Mouse (Mus musculus) CD8-positive naive resting alpha-beta T cell, adult 2 months (primary cell): ENCODE data around the gene Pi4kb.
A peak's percentile ranks its signal among the peaks of the same experiment; 100 is the strongest.
"Not testable (repeated sequence)": the region's sequence is repeated elsewhere in the genome, so short reads cannot be mapped to it uniquely, and the experiment has no call there.

Experiments used
- DNase-seq, 2 experiments: peaks; one replicate each; pipeline ENCODE4 v3.0.0; 2022; ENCODE audit warnings: low read depth in 2 of 2, low spot score in 2 of 2

The Pi4kb gene

GRCm38 (mm10) chr3:95014428-95015151 lies 40.1 kb downstream of the Pi4kb start:
- peak; percentile 28 to 32 for DNase-seq

- peak; percentile 98 to 99 for DNase-seq
Measured at GRCm38 (mm10) chr3:95015337-95015872, 40.9 kb downstream of the Pi4kb start, which contains the start of gene Zfp687. Gene Zfp687, minus strand, starts transcription at chr3:95015448.

DNA sequence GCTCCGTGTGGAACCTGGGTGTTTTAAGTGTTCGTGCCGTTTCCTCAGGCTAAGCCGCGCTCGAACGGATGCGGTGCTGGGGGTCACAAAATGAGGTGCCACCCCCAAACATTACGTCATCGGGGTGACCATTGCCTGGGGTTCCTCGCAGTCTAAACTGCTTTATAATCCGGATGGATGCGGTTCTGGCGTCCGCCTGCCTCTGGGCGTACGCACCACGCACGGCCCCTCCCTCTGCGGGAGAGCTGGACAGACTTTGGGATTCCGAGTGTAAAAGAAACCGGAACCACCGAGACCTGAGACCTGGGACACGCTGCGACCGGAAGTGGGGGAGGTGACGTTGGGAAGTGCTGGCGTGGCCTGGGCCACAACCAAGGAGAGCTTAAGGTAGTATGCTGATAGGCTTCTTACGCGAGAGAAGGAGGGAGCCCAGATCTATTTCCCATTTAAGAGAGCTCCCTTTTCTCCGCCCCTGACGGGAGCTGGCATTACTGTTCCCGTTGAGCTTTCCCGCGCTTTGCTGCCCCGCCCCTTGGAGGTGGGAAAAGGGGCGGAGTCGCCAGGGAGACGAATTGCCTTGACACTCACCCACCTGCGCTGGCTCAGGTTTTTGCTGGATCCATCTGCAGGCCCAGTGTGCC lies 41.5 kb downstream of the Pi4kb start:
- DNase-seq = peak; percentile 91 to 94

DNA sequence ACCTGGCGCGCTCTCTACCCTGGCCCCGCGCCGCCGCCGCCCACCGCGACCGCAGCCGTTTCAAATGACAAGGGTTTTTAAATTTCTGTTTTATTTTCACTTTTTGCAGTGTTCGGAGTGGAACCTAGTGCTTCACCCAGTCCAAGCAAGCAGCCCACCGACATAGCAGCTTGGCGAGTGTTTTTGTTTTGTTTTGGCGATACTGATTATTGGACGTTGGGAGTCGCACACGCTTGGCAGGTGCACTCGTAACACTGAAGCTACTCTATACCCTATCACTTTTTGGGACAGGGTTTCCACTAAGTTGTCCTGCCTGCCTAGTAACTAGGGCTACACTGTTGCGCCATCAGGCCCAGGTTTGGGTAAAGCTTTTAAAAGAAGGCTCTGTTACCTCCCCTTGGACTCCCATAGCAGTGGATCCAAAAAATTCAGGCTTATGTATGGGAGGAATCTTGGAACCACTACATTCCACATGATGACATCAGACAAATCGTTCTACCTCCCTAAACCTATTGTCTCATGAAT lies 42.1 kb downstream of the Pi4kb start:
- DNase-seq = no peak

GRCm38 (mm10) chr3:95018741-95019140 lies 44.2 kb downstream of the Pi4kb start:
- peak in 1 of 2 experiments; percentile 30 for DNase-seq

DNA sequence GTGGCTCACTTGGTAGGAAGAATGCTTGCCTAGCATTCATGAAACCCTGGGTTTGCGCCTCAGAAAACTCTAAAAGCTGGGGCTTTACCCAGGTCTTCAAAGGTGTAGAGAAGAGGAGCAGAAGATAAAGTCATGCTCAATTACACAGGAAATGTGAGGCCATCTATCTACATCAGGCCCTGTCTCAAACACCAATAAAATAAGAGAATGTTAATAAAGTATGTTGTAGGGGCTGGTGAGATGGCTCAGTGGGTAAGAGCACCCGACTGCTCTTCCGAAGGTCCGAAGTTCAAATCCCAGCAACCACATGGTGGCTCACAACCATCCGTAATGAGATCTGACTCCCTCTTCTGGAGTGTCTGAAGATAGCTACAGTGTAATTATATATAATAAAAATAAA lies 46.4 kb downstream of the Pi4kb start:
- not testable (repeated sequence) for DNase-seq

DNA sequence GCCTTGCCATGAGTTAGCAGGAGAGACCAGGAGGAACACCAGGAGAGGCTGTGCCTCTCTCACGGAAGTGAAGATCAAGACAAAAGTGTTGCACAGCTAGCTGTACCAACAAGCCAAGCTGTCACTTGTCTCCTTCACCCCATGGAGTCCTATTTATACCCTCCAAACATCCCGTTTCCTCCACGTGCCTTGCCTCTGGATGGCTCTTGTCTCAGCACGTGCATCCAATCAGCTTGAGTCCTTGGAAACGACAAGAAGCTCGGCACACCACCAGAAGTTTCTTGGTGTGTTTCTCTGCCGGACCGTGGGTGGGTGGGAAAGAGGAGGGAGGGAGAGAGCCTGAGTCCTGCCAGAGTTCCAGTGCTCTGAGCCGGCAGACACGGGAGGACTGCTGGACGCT lies 50.0 kb downstream of the Pi4kb start:
- no peak for DNase-seq

GRCm38 (mm10) chr3:95025202-95025601 lies 50.7 kb downstream of the Pi4kb start:
- DNase-seq = no peak

DNA sequence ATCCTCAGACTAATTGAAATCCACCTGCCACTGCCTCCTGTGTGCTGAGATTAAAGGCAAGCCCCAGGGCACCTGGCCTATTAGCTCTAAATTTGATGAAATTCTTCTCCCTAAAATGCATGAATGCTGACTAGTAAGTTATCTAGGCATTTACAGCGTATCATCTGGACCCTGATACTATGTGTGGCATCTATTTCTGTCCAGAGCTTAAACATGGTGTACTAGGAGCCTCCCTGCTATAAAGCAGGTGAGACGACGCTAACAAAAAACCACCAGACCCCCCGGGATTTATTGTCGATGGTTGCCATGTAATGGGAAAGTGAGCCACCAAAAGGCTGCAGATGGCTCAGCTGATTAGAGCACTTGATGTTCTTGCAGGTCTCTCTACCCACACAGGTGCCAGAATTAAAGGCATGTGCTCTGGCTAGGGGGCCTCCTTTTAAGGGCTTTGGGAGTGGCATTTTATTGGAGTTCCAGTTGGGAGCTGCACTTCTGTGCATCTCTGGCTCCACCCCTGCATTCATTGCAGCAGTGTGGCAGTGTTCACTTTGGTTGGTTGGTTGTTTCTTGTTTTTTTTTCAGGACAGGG lies 52.6 kb downstream of the Pi4kb start:
- DNase-seq = no peak

- peak in 1 of 2 experiments; percentile 10 for DNase-seq
Measured at GRCm38 (mm10) chr3:95027701-95028100, 53.2 kb downstream of the Pi4kb start.

DNA sequence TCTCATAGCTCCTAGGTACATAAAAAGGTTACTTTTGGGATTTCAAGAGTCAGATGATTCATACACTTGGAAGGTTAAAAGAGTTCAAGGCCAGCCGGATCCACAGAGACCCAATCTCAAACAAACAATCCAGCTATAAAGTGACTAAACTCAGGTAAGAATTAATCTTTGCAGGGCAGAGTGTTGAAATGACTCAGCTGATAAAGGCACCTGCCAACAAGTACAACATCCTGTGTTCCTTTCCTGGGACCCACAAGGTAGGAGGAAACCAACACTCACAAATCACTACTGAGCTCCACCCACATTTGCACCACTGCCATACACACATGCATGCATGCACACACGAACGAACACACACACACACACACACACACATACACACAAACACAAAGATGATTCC lies 54.1 kb downstream of the Pi4kb start:
- no peak for DNase-seq

DNA sequence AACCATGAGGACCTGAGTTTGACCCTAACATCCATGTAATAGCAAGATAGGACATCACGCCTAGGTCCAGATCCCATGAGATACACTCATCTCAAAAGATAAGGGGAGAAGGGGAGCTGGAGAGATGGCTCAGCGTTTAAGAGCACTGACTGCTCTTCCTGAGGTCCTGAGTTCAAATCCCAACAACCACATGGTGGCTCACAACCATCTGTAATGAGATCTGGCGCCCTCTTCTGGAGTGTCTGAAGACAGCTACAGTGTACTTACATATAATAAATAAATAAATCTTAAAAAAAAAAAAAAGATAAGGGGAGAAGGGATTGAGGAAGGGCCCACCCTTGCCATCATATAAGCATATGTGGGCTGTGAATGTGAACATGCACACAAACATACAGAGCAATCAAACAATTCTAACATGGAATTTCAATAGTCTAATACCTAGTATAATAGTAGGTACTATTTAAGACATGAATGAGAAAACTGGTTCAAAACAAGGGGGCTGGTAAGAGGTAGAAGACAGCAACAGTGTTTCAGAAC lies 54.8 kb downstream of the Pi4kb start:
- DNase-seq = not testable (repeated sequence)

- peak in 1 of 2 experiments; percentile 17 for DNase-seq
Measured at GRCm38 (mm10) chr3:95029953-95030352, 55.4 kb downstream of the Pi4kb start.

DNA sequence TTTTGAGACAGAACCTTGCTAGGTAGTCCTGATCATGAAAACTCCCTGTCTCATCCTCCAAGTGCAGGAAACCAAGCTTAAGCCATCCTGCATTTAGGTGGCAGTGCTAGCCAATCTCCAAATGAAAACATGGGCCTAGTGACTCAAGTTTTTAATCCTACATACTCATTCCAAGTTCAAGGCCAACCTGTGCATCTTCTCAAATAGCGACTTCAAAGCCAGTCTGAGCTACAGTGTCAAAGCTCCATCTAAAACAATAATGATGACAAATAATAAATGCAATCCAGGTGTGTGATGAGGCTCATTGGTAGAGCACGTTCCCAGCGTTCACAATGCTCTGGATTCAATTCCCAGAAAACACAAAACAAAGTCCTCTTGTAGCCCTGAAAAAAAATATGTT lies 67.1 kb downstream of the Pi4kb start:
- no peak for DNase-seq

- DNase-seq = peak; percentile 96 to 99
Measured at GRCm38 (mm10) chr3:95042166-95042837, 67.8 kb downstream of the Pi4kb start, which contains the start of gene Psmd4. Gene Psmd4, minus strand, starts transcription at chr3:95042614.

DNA sequence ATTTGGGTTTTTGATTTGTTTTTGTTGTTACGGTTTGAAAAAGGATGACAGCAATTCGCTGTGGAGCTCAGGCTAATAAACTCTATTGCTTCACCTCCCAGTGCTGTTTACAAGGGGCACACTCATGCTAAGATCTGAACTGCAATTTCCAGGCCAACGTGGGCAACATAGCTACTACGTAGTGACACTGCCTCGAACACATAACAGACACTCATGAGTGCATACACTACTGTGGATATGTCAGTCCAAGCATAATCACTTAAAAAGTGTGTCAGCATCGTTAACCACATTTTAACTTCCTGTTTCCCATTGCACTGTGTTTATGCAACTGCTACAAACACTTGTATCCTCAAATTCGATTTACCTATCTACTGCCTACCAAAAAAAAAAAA lies 68.3 kb downstream of the Pi4kb start:
- DNase-seq = no peak

GRCm38 (mm10) chr3:95043251-95043650 lies 68.7 kb downstream of the Pi4kb start:
- no peak for DNase-seq

DNA sequence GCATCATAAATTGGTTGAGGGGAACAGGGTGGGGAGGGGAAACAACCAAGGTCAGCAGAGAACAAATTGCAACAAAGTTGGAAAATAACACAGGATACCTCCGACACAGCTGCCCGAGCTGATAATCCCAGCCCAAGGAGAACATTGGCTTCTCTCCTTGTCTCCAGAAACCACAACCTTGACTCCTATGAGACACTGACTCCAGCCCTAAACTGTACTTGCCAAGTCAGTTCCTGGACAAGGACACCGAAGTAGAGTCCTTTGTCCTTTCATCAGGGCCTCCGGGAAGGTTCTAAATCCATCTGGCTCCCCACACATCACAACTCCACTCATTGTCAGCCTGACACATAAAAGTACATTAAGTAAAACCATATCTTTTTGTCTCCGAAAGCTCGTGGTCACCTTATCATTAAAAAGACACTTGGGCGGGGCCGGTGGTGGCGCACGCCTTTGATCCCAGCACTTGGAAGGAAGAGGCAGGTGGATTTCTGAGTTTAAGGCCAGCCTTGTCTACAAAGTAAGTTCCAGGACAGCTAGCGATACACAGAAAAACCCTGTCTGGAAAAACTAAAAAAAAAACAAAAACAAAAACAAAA lies 72.0 kb downstream of the Pi4kb start:
- DNase-seq = no peak

- DNase-seq = no peak
Measured at GRCm38 (mm10) chr3:95047914-95048313, 73.4 kb downstream of the Pi4kb start.

GRCm38 (mm10) chr3:95052959-95053358 lies 78.4 kb downstream of the Pi4kb start:
- DNase-seq = peak; percentile 28 to 60
